ENCODE assay signal across 8 mouse cellular contexts in genomic region chr7:16811649-16812070, GRCm38 (mm10). TPM values are rescaled to one million over a fixed set of nuclear protein-coding genes. Genes with fewer than 3 reads are reported as not detected.
DNase-seq lines count a peak whose midpoint lies in the region; ATAC-seq and TF ChIP-seq lines count a peak whose summit lies in the region.

No protein-coding gene starts in this region.

- WGBS in forebrain, embryonic 13.5 days, result 14% methylated on average over 17 of the region's 17 CpGs
- 8% methylated on average over 17 of the region's 17 CpGs for WGBS in limb, embryonic 11.5 days
- WGBS in neural tube, embryonic 14.5 days, result 14% methylated on average over 17 of the region's 17 CpGs

- H3K27me3 ChIP-seq in forebrain, embryonic 13.5 days, result peaks cover 35% of the 10 kb centered on the region
- peaks cover 13% of the 10 kb centered on the region for H3K27me3 ChIP-seq in limb, embryonic 11.5 days (ENCODE audit: control insufficient read depth, insufficient read depth, low read length)
- H3K27me3 ChIP-seq in neural tube, embryonic 14.5 days (ENCODE audit: control insufficient read depth, insufficient read depth, low read length), result no peaks in the 10 kb centered on the region

- H3K9ac ChIP-seq in forebrain, embryonic 13.5 days, result peak overlapping the region; percentile 67
- H3K9ac ChIP-seq in limb, embryonic 11.5 days (ENCODE audit: low read length), result peak overlapping the region; percentile 55
- peak overlapping the region; percentile 58 for H3K9ac ChIP-seq in neural tube, embryonic 14.5 days (replicated peaks; ENCODE audit: low read depth, low read length)

- no peak for DNase-seq in left cerebral cortex, adult 2 months (ENCODE audit: extremely low spot score in 1 of 2, low spot score in 2 of 2)
- DNase-seq in left cerebral cortex, postnatal 36 days (ENCODE audit: low spot score in 2 of 2), result no peak
- no peak for DNase-seq in limb, embryonic 11.5 days (ENCODE audit: low spot score)
- no peak for DNase-seq in left cerebral cortex, postnatal 10 days (ENCODE audit: extremely low spot score in 1 of 2, low spot score in 2 of 2)
- no peak for DNase-seq in frontal cortex, postnatal 25 days (ENCODE audit: low spot score in 2 of 2)
- DNase-seq in gastrocnemius, adult 18-20 months (ENCODE audit: low spot score), result no peak

- no peaks in the 10 kb centered on the region for H3K9me3 ChIP-seq in forebrain, embryonic 13.5 days (replicated peaks)
- no peaks in the 10 kb centered on the region for H3K9me3 ChIP-seq in limb, embryonic 11.5 days (ENCODE audit: control insufficient read depth, low read length)
- no peaks in the 10 kb centered on the region for H3K9me3 ChIP-seq in neural tube, embryonic 14.5 days (ENCODE audit: control insufficient read depth, low read length)

- no peak for ATAC-seq in forebrain, embryonic 13.5 days
- ATAC-seq in limb, embryonic 11.5 days (ENCODE audit: insufficient number of reproducible peaks, low FRiP score, low TSS enrichment, low read depth), result no peak
- no peak for ATAC-seq in neural tube, embryonic 14.5 days (ENCODE audit: low read depth)

- intact Hi-C loops in left cerebral cortex, adult 2 months (cut with DNase I), result no loop called here
- intact Hi-C loops in left cerebral cortex, postnatal 36 days (cut with DNase I), result loop anchor here (5.0 kb wide), 1 partner anchor 36 kb away; no protein-coding TSS in a partner anchor
- intact Hi-C loops in left cerebral cortex, postnatal 10 days (cut with DNase I), result loop anchor here (5.0 kb wide), 1 partner anchor 36 kb away; no protein-coding TSS in a partner anchor

- TF ChIP-seq CTCF in left cerebral cortex, adult 2 months (IDR thresholded peaks at IDR 0.05), result no peak

- H3K27ac ChIP-seq in left cerebral cortex, adult 2 months, result peak overlapping the region; percentile 97
- peak overlapping the region; percentile 72 for H3K27ac ChIP-seq in forebrain, embryonic 13.5 days
- no peak overlapping the region for H3K27ac ChIP-seq in limb, embryonic 11.5 days (replicated peaks; ENCODE audit: low read depth, low read length)
- H3K27ac ChIP-seq in neural tube, embryonic 14.5 days (ENCODE audit: low read depth, low read length), result peak overlapping the region; percentile 81

- H3K36me3 ChIP-seq in forebrain, embryonic 13.5 days (ENCODE audit: poor library complexity, severe bottlenecking), result peaks cover 36% of the 10 kb centered on the region
- H3K36me3 ChIP-seq in limb, embryonic 11.5 days (ENCODE audit: control insufficient read depth, insufficient read depth, low read length), result no peaks in the 10 kb centered on the region; the same call in 1 of the 2 replicates
- H3K36me3 ChIP-seq in neural tube, embryonic 14.5 days (ENCODE audit: control insufficient read depth, insufficient read depth, low read length), result no peaks in the 10 kb centered on the region

- peak overlapping the region; percentile 77 for H3K4me2 ChIP-seq in forebrain, embryonic 13.5 days
- peak overlapping the region; percentile 98 for H3K4me2 ChIP-seq in limb, embryonic 11.5 days (ENCODE audit: low read depth, severe bottlenecking)
- peak overlapping the region; percentile 63 for H3K4me2 ChIP-seq in neural tube, embryonic 14.5 days (ENCODE audit: low read depth, low read length)

- H3K4me3 ChIP-seq in left cerebral cortex, adult 2 months, result peak overlapping the region; percentile 59
- H3K4me3 ChIP-seq in forebrain, embryonic 13.5 days, result peak overlapping the region; percentile 47
- H3K4me3 ChIP-seq in limb, embryonic 11.5 days (ENCODE audit: low read depth, low read length), result peak overlapping the region; percentile 44
- H3K4me3 ChIP-seq in neural tube, embryonic 14.5 days (ENCODE audit: low read depth, low read length), result peak overlapping the region; percentile 46

- H3K4me1 ChIP-seq in forebrain, embryonic 13.5 days, result peaks cover 44% of the 10 kb centered on the region
- H3K4me1 ChIP-seq in limb, embryonic 11.5 days (ENCODE audit: control insufficient read depth, insufficient read depth, low read length), result peaks cover 18% of the 10 kb centered on the region
- H3K4me1 ChIP-seq in neural tube, embryonic 14.5 days (ENCODE audit: control insufficient read depth, insufficient read depth, low read length), result peaks cover 27% of the 10 kb centered on the region

RNA-seq across cellular contexts. Expression of gene Strn4, which starts 4.0 kb away (rescaled TPM):
- total RNA-seq in left cerebral cortex, adult 2 months (2021), result 100 to 1,000 TPM; 287 to 321 TPM
- 100 to 1,000 TPM; 310 to 320 TPM for total RNA-seq in left cerebral cortex, postnatal 36 days (2021)
- polyA plus RNA-seq in forebrain, embryonic 13.5 days (2015; fragmentation: Nextera tagmentation; extraction: Ambion mirVana), result 147 and 164 TPM in 2 replicates
- 125 and 128 TPM in 2 replicates for polyA plus RNA-seq in limb, embryonic 11.5 days (2014; fragmentation: Nextera tagmentation; extraction: Ambion mirVana)
- 191 and 199 TPM in 2 replicates for polyA plus RNA-seq in neural tube, embryonic 14.5 days (2014; fragmentation: Nextera tagmentation; extraction: Ambion mirVana)
- 100 to 1,000 TPM; 269 to 272 TPM for total RNA-seq in left cerebral cortex, postnatal 10 days (2021)
- total RNA-seq in gastrocnemius, adult 18-20 months (2021), result 10 to 100 TPM in 1 of 2 experiments, 1 to 10 TPM in 1; 9.8 to 13.6 TPM

RNA-seq across cellular contexts. Expression of gene Fkrp, which starts 4.9 kb away (rescaled TPM):
- total RNA-seq in left cerebral cortex, adult 2 months (2021), result 10 to 100 TPM; 51.0 to 52.2 TPM
- total RNA-seq in left cerebral cortex, postnatal 36 days (2021), result 10 to 100 TPM; 50.4 to 62.8 TPM
- 24.0 and 28.0 TPM in 2 replicates for polyA plus RNA-seq in forebrain, embryonic 13.5 days (2015; fragmentation: Nextera tagmentation; extraction: Ambion mirVana)
- polyA plus RNA-seq in limb, embryonic 11.5 days (2014; fragmentation: Nextera tagmentation; extraction: Ambion mirVana), result 25.4 and 29.3 TPM in 2 replicates
- polyA plus RNA-seq in neural tube, embryonic 14.5 days (2014; fragmentation: Nextera tagmentation; extraction: Ambion mirVana), result 44.5 and 51.5 TPM in 2 replicates
- 10 to 100 TPM; 49.9 to 51.7 TPM for total RNA-seq in left cerebral cortex, postnatal 10 days (2021)
- total RNA-seq in gastrocnemius, adult 18-20 months (2021), result 10 to 100 TPM; 51.7 to 58.0 TPM

RNA-seq across cellular contexts. Expression of gene Slc1a5, which starts 30.5 kb away (rescaled TPM):
- total RNA-seq in left cerebral cortex, adult 2 months (2021), result 1 to 10 TPM; 3.2 to 6.2 TPM
- total RNA-seq in left cerebral cortex, postnatal 36 days (2021), result 1 to 10 TPM; 3.7 to 7.6 TPM
- 16.0 and 17.1 TPM in 2 replicates for polyA plus RNA-seq in forebrain, embryonic 13.5 days (2015; fragmentation: Nextera tagmentation; extraction: Ambion mirVana)
- 28.5 and 30.9 TPM in 2 replicates for polyA plus RNA-seq in limb, embryonic 11.5 days (2014; fragmentation: Nextera tagmentation; extraction: Ambion mirVana)
- 4.5 and 4.6 TPM in 2 replicates for polyA plus RNA-seq in neural tube, embryonic 14.5 days (2014; fragmentation: Nextera tagmentation; extraction: Ambion mirVana)
- total RNA-seq in left cerebral cortex, postnatal 10 days (2021), result 1 to 10 TPM; 3.9 to 4.3 TPM
- total RNA-seq in gastrocnemius, adult 18-20 months (2021), result 10 to 100 TPM; 14.0 to 14.3 TPM

RNA-seq across cellular contexts. Expression of gene Prkd2, which starts 31.0 kb away (rescaled TPM):
- total RNA-seq in left cerebral cortex, adult 2 months (2021), result 10 to 100 TPM in 1 of 2 experiments, 1 to 10 TPM in 1; 6.3 to 12.0 TPM
- 1 to 10 TPM; 3.1 to 7.1 TPM for total RNA-seq in left cerebral cortex, postnatal 36 days (2021)
- 7.7 and 8.3 TPM in 2 replicates for polyA plus RNA-seq in forebrain, embryonic 13.5 days (2015; fragmentation: Nextera tagmentation; extraction: Ambion mirVana)
- polyA plus RNA-seq in limb, embryonic 11.5 days (2014; fragmentation: Nextera tagmentation; extraction: Ambion mirVana), result 16.6 and 16.8 TPM in 2 replicates
- 4.5 and 7.4 TPM in 2 replicates for polyA plus RNA-seq in neural tube, embryonic 14.5 days (2014; fragmentation: Nextera tagmentation; extraction: Ambion mirVana)
- 1 to 10 TPM; 6.4 to 6.8 TPM for total RNA-seq in left cerebral cortex, postnatal 10 days (2021)
- total RNA-seq in gastrocnemius, adult 18-20 months (2021), result 1 to 10 TPM; 4.9 to 5.9 TPM

Comparison
In these comparisons a context has a peak if more than half of its experiments do, and no peak if none do; other contexts are left out.
1. RNA of gene Strn4, which starts 4.0 kb away (total RNA-seq): 287 to 321 TPM in left cerebral cortex, adult 2 months, 310 to 320 TPM in left cerebral cortex, postnatal 36 days and 269 to 272 TPM in left cerebral cortex, postnatal 10 days; 9.8 to 13.6 TPM in gastrocnemius, adult 18-20 months; every median in the first group is over 10 times any median in the second.
2. Peak in every context shown above with its lines, with median percentiles within 50 percentile points of each other: H3K4me3 ChIP-seq, H3K4me2 ChIP-seq and H3K9ac ChIP-seq.